Mouse (Mus musculus) left cerebral cortex, adult 2 months (tissue): ENCODE data around the gene Spaca4. TPM values are rescaled to one million over a fixed set of nuclear protein-coding genes. Genes with fewer than 3 reads are reported as not detected.

ENCODE experiments used
- DNase-seq, 2 experiments: peaks; one replicate each; pipeline ENCODE4 v3.0.0; 2021 to 2022; ENCODE audit warnings: low spot score in 2 of 2, mixed read lengths in 1 of 2; ENCODE audit errors: extremely low spot score in 1 of 2
- H3K27ac ChIP-seq: fragments of 200-600 bp; 2 replicates; pipeline ENCODE4 v1.8.1; 2022
- H3K4me3 ChIP-seq: fragments of 200-600 bp; 2 replicates; pipeline ENCODE4 v1.8.1; 2022
- CTCF ChIP-seq: fragments of 200-600 bp; IDR thresholded peaks from 2 replicates; pipeline ENCODE4 v1.8.1; 2022; ENCODE audit warnings: antibody characterized with exemption, mild to moderate bottlenecking, moderate library complexity
- intact Hi-C: fragments of 180-260 bp; cut with DNase I; formaldehyde crosslinking; loops from one replicate; pipeline ENCODE4 v1.15.1; 2025
- total RNA-seq, 2 experiments: library from RNA; stranded (reverse); gene quantifications; 2 replicates each; pipeline ENCODE4 v1.2.3; 2021

The Spaca4 gene
- total RNA-seq, 2 experiments from 2014 or later, result not detected

DNA sequence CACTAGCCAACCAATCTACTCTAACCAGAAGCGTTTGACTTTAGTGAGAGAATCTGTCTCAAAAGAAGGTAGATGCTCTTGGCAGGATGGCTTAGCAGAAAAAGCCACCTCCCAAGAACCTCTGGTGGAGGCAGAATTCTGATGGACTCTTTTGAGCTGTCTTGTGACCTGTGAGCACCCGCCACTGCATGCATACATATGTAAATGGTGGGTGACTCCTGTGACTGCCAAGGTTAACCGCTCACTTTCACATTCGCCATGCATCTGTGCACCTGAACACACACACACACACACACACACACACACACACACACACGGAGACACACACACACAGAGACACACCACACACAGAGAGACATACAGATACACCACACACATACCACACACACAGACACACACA, 21.8 kb upstream of the Spaca4 start:
- Histone ChIP-seq H3K4me3 (no peak overlapping the region), H3K27ac (no peak overlapping the region)
- DNase-seq, result no peak
- TF ChIP-seq CTCF, result no peak
- intact Hi-C loops, result no loop called here

- TF ChIP-seq CTCF, result peak; percentile 46
- Histone ChIP-seq H3K4me3 (no peak overlapping the region), H3K27ac (no peak overlapping the region)
- intact Hi-C loops, result no loop called here
- DNase-seq, result no peak
Measured at GRCm38 (mm10) chr7:45746518-45746917, 20.9 kb upstream of the Spaca4 start.

DNA sequence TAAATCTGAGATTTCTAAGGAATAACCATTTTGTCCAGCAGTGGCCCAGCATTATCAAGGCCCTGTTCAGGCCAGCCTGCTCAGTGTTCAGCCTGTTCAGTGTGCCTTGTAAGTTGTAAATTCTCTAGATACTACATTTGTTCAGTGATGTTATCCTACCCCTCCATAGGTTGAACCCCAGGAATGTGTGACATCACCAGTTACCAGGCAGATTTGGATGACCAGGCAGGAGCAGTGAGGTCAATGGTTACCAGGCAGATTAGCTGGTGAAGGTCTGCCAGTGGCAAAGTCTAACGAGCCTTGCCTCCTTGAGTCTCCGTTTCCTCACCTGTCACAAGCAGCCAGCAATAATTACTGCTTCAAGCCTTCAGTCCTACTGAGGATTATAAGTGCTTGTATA, 18.8 kb upstream of the Spaca4 start:
- Histone ChIP-seq H3K27ac (no peak overlapping the region), H3K4me3 (no peak overlapping the region)
- DNase-seq, result peak; percentile 62 to 67
- intact Hi-C loops, result no loop called here
- no peak for TF ChIP-seq CTCF

GRCm38 (mm10) chr7:45742338-45742737, 16.7 kb upstream of the Spaca4 start:
- peak; percentile 76 to 84 for DNase-seq
- intact Hi-C loops, result loop anchor here (2.0 kb wide), 1 partner anchor 40 kb away; the partner anchor contains the start of gene Lmtk3
- peak; percentile 41 for TF ChIP-seq CTCF
- H3K27ac ChIP-seq, result peak overlapping the region; percentile 87
- peak overlapping the region; percentile 39 for H3K4me3 ChIP-seq

DNA sequence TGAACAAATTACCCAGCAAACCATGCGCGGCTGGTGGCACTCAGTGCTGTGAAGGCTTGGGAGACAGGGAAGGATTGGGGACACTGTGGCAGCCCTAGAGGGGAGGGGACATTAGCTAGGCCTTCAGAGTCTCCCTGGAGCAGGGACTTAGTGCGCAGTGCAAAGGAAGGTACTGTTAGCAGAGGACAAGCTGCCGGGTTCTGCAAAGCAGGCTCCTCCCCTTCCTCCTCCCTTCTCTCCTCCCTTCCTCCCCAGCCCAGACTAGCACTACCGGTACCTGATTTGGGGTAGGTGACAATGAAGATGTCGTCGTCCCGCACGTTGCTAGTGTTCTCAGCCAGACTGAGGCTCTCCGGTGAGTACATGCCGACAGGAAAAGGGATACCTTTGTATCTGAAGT, 16.2 kb upstream of the Spaca4 start:
- peak overlapping the region; percentile 39 for H3K4me3 ChIP-seq
- peak in 1 of 2 experiments; percentile 33 for DNase-seq
- no peak for TF ChIP-seq CTCF
- intact Hi-C loops, result loop anchor here (2.0 kb wide), 1 partner anchor 41 kb away; the partner anchor contains the start of gene Lmtk3
- H3K27ac ChIP-seq, result peak overlapping the region; percentile 87

GRCm38 (mm10) chr7:45741308-45741707, 15.7 kb upstream of the Spaca4 start:
- peak overlapping the region; percentile 39; the same call in 1 of the 2 replicates for H3K4me3 ChIP-seq
- H3K27ac ChIP-seq, result peak overlapping the region; percentile 87
- no peak for TF ChIP-seq CTCF
- intact Hi-C loops, result no loop called here
- DNase-seq, result no peak

- no peak for DNase-seq
- Histone ChIP-seq H3K4me3 (no peak overlapping the region), H3K27ac (no peak overlapping the region)
- no peak for TF ChIP-seq CTCF
- intact Hi-C loops, result loop anchor here (1.0 to 2.0 kb wide), 4 partner anchors 61 to 269 kb away; partner anchors contain the start of gene Kdelr1
Measured at GRCm38 (mm10) chr7:45739820-45740219, 14.2 kb upstream of the Spaca4 start.

- peak; percentile 82 for TF ChIP-seq CTCF
- DNase-seq, result peak; percentile 82 to 84
- H3K4me3 ChIP-seq, result no peak overlapping the region
- H3K27ac ChIP-seq, result no peak overlapping the region
- intact Hi-C loops, result loop anchor here (1.0 to 2.0 kb wide), 4 partner anchors 62 to 270 kb away; partner anchors contain the start of gene Kdelr1
Measured at GRCm38 (mm10) chr7:45739162-45739763, 13.7 kb upstream of the Spaca4 start.

- intact Hi-C loops, result no loop called here
- DNase-seq, result no peak
- Histone ChIP-seq H3K27ac (no peak overlapping the region), H3K4me3 (no peak overlapping the region)
- no peak for TF ChIP-seq CTCF
Measured at GRCm38 (mm10) chr7:45733477-45733876, 7.9 kb upstream of the Spaca4 start.

- DNase-seq, result no peak
- Histone ChIP-seq H3K4me3 (no peak overlapping the region), H3K27ac (no peak overlapping the region)
- TF ChIP-seq CTCF, result peak; percentile 33
- intact Hi-C loops, result no loop called here
Measured at GRCm38 (mm10) chr7:45730727-45731431, 5.3 kb upstream of the Spaca4 start.

DNA sequence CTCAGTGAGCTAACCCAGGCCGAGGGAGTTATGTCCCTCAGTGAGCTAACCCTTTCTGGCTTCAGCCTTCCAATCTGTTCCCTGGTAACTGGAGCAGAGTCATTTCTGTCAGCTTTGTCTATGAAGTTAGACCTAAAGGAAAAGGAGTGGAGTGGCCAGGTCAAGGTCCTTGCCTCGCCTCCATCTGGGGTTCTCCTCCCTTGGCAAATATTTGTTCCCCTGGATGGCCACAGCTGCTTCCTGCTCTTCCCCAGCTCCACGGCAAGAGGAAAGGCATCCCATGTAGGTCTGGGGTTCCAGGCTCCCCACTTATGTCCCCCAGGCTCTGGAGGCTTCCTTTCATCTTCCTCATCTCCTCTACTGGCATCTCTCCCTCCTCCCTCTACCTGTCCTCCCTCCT, 2.0 kb upstream of the Spaca4 start:
- Histone ChIP-seq H3K27ac (no peak overlapping the region), H3K4me3 (no peak overlapping the region)
- DNase-seq, result no peak
- intact Hi-C loops, result no loop called here
- TF ChIP-seq CTCF, result no peak

DNA sequence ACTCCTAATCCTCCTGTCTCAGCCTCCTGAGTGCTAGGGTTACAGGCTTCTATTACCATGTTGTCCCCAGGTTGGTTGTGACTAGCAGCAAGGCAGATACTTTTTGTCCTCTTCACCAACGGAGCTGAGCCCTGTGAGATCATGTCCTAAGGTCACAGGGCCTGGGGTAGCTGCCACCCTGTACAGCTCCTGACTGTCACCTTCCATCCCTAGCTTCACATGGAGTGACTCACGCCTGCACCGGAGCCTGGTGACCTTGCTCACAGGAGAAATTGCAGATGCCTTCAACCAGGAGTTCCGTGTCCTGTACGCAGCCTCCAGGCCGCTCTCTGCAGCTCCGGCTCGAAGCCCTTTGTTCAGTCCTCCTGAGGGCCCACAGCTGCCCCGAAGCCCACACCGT, 806 bp upstream of the Spaca4 start:
- no peak for TF ChIP-seq CTCF
- intact Hi-C loops, result no loop called here
- Histone ChIP-seq H3K4me3 (no peak overlapping the region), H3K27ac (no peak overlapping the region)
- no peak for DNase-seq
